Mouse (Mus musculus): ENCODE results near the gene Eln.

- no peak for TF ChIP-seq POLR2A (IDR thresholded peaks at IDR 0.05; ENCODE audit: control insufficient read depth, extremely low read depth, insufficient read depth, low read length, poor library complexity)
- TF ChIP-seq CTCF (IDR thresholded peaks at IDR 0.05; ENCODE audit: borderline replicate concordance, control insufficient read depth, extremely low read depth, insufficient read depth, low read length, poor library complexity), result no peak
Measured at GRCm38 (mm10) chr5:134725299-134725698, 21.8 kb downstream of the Eln start.
